Mouse (Mus musculus): ENCODE data around the gene Gjc3.
A peak's percentile ranks its signal among the peaks of the same experiment; 100 is the strongest.

Gjc3 gene

DNA sequence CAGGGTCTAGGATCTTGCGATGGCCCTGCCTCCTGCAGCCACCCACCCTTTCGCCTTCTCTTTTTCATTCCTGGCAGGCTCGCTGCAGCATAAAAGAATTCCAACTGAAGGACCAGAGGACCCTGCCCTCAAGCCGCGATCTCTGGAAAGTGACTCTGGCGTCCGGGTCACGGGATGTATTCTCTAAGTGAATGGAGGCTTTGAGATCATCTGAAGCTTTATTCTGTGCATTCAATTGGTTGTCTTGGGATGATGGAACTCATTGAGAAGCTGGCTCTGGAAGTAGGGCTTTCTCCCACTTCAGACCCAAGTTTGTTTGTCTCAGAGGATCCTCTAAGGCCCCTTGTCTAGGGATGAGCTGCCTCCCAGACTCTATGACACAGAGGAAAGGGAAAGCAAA, at the start of gene Gjc3:
TSS of gene Gjc3 (minus strand) at position 154 of the 400 bp plus-strand sequence.
- DNase-seq (ENCODE audit: low read depth, low spot score): peak; percentile 14

DNA sequence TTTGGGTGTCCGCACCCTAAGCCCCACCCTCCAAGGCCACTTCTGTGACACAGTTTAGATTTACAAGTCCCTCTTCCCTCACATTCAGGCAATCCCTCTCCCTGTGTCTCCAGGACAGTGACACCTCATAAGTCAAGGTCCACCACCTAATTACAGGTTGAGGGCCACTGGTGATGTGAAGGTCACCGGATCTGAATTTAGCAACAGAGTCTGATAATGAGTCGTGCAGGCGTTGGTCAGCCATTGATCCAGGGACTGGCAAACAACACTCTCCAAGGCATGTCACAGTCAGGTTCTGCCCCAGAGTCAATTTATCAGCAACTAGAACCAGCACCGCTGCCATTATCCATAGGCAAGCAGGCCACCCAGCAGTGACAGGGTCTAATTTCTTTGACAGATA, 49.5 kb upstream of the Gjc3 start:
- no peak for DNase-seq (ENCODE audit: low read depth, low spot score)

GRCm38 (mm10) chr5:138009437-138009836, 46.5 kb upstream of the Gjc3 start:
- no peak for DNase-seq (ENCODE audit: low read depth, low spot score)

GRCm38 (mm10) chr5:137986351-137986750, 23.5 kb upstream of the Gjc3 start:
- no peak for DNase-seq (ENCODE audit: low read depth, low spot score)

- no peak for DNase-seq (ENCODE audit: low read depth, low spot score)
These were observed 18.4 kb upstream of the Gjc3 start, which contains the start of gene Azgp1 for GRCm38 (mm10) chr5:137981300-137981699. TSS of gene Azgp1 (plus strand) at chr5:137981520.

DNA sequence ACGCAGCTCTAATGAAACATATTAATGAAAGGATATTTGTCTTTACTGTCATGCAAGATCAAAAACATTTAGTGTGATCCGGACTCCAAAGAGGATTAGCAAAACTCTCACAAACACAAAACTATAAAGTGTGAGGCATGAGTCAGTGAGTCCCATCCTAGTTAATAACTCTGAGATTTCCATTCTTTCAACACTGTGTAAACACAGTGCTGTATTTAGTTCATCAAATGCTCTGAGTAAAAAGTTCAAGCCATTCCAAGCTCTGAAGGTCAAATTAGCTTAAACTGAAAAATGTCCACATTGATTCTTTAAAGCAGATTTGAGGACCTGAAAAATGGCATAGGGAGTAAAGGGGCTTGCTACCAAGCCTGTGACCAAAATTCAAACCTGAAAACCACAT, 16.2 kb upstream of the Gjc3 start:
- DNase-seq (ENCODE audit: low read depth, low spot score): no peak

DNA sequence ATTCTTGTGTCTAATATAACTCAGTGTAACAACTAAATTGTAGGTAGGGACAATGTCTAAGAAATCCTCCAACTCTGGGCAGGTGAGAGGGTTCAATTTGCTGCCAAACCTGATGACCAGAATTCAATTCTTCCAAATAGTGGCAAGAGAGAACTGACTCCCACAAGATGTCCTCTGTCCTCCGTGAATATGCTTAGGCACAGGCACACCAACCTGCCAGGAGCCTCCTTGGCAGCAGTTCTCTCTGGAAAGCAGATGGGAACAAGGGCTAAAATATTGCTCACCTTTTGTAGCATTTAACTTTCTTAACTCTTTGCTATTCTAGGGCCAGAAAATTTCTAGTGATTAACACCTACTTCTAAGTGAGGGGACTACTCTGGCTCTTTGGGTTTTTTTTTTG, 14.4 kb upstream of the Gjc3 start:
- no peak for DNase-seq (ENCODE audit: low read depth, low spot score)

DNA sequence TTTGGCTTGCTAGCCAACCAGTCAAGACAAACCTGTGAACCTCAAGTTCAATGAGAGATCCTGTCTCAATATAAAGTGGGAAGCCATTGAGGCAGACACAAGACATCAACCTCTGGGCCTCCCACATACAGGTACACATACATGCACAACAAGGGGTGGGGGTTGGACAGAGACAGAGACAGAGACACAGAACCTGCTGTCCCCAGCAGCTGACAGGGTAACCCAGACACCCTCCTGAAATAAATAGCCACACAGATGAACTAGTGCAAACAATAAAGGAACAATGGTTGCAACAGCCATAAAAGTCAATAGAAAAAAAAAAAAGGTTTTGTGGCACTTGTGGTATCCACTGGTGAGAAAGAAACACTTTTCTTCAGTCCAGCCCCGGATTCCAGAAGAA, 12.5 kb upstream of the Gjc3 start:
- no peak for DNase-seq (ENCODE audit: low read depth, low spot score)

DNA sequence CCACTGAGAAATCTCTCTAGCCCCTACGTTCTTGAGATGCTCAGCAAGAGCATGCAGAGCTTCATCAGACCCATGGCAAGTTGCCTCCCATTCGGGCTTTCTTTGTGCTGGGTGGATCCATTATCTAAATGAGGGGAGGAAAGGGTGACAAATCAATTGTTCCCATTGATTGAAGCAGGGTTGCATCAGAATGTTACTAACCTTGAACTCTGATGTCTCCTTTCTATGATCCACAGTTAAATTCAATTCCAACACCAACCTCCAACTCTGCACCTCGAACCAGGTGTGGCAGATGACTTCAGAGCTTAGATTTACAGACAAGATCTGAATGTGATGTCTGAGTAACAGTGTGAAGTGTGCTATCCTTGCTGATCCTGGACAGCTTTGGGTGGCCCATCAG, 11.8 kb upstream of the Gjc3 start:
- DNase-seq (ENCODE audit: low read depth, low spot score): peak; percentile 16

DNA sequence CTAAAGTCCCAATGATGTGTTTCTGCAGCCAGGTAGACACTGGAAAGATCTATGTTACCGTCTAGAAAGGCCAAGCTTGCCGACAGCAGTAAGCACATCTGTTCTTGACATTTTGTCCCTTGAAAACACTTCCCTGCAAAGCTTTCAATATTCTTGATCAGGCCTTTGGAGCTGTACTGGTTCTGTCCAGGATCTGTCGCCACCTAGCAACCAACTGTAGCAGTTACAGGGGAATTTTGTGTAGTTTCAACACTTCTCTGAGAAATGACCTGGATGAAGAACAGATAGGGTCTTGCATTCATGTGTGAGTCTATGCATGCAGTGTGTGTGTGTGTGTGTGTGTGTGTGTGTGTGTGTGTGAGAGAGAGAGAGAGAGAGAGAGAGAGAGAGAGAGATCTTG, 10.8 kb upstream of the Gjc3 start:
- peak; percentile 37 for DNase-seq (ENCODE audit: low read depth, low spot score)

DNA sequence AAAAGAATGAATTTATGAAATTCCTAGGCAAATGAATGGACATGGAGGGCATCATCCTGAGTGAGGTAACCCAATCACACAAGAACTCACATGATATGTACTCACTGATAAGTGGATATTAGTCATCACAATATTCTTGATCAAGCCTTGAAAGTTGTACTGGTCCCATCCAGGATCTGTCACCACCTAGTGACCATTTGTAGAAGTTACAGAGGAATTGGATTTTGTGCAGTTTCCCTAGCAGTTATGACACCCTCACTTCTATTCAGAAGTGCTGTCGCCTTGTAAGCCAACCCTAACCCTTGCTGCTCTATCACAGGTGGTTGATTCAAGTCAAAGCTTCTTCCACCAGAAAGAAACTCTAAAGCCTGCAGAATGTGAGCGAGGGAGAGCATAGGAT, 10.3 kb upstream of the Gjc3 start:
- DNase-seq (ENCODE audit: low read depth, low spot score): peak; percentile 35

GRCm38 (mm10) chr5:137966492-137966891, 3.6 kb upstream of the Gjc3 start:
- no peak for DNase-seq (ENCODE audit: low read depth, low spot score)

DNA sequence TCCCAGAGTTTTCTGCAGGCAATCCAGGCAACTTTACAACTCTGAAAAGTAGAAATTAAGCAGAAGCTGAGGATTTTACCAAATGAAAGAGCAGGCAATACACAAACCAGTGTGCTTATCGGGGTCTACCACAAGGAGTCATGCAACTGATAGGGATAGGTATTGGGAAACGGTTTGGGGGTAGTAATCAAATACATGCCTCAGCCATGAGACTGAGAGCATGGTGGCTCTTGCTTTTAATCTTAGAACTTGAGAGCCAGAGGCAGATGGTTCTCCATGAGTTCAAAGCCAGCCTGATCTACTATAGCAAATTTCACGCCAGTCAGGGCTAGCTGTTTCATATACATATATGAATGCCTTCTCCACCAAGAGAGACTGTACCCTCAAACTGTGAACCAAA, 6.5 kb downstream of the Gjc3 start:
- DNase-seq (ENCODE audit: low read depth, low spot score): no peak

- peak; percentile 54 for DNase-seq (ENCODE audit: low read depth, low spot score)
These were observed 11.7 kb downstream of the Gjc3 start for GRCm38 (mm10) chr5:137951218-137951617.

- no peak for DNase-seq (ENCODE audit: low read depth, low spot score)
These were observed 15.6 kb downstream of the Gjc3 start for GRCm38 (mm10) chr5:137947303-137947702.

GRCm38 (mm10) chr5:137943133-137943532, 19.8 kb downstream of the Gjc3 start:
- DNase-seq (ENCODE audit: low read depth, low spot score): no peak

GRCm38 (mm10) chr5:137940948-137941347, 21.9 kb downstream of the Gjc3 start:
- no peak for DNase-seq (ENCODE audit: low read depth, low spot score)

DNA sequence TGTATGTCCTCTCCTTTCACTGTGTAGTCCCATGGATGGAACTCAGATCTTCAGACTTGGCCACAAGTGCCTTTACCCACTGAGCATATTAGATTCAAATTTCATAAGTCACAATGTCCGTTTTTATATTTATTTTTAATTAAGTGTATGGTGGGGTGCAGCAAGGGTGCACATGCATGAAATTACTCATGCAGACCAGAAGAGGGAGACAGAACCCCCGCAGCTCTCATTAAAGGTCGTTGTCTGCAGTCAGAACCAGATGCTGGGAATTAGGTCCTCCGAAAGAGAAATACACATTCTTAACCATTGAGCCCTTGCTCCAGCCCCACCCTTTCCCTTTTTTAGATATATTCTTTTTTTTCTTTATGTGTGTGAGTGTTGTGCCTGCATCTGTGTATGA, 25.7 kb downstream of the Gjc3 start:
- DNase-seq (ENCODE audit: low read depth, low spot score): peak; percentile 73

DNA sequence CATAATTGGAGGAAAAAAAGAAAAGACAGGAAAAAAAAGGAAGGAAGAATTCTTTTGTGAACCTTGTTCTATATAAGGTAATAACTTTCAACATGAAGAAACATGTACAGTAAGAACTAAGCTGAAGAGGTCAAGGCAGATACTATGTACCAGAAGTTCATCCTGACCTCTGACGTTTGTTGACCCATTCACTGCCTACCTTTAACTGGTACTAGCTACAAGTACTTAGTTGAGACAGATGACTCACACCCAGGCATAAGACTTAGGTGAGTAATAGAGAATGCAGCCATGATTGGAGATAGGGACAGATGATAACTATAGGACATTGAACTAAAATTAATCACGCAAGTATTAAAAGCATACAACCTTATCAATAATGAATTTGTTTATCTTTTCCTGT, 26.4 kb downstream of the Gjc3 start:
- no peak for DNase-seq (ENCODE audit: low read depth, low spot score)

GRCm38 (mm10) chr5:137933934-137934333, 29.0 kb downstream of the Gjc3 start:
- DNase-seq (ENCODE audit: low read depth, low spot score): peak; percentile 95

GRCm38 (mm10) chr5:137928439-137928838, 34.5 kb downstream of the Gjc3 start:
- peak; percentile 68 for DNase-seq (ENCODE audit: low read depth, low spot score)

DNA sequence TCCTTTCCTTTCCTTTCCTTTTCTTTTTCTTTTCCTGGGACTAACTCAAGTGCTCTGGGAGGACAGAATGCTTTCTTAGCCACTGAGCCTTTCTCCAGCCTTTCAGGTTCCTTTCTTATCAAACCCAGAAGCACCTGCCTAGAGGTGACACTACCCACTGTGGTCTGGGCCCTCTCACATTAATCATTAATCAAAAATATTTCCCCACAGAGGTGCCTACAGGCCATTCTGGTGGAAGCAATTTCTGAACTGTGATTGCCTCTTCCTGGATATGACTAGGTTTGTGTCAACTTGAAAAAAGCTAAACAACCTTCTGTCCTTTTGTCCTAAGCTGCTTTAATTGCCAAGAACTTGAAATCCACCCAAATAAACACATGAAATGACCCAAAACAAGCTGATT, 40.7 kb downstream of the Gjc3 start:
- no peak for DNase-seq (ENCODE audit: low read depth, low spot score)

- DNase-seq (ENCODE audit: low read depth, low spot score): peak; percentile 12
These were observed 41.4 kb downstream of the Gjc3 start, which contains the start of gene Cyp3a13 for GRCm38 (mm10) chr5:137921532-137921931. TSS of gene Cyp3a13 (minus strand) at chr5:137921619.

GRCm38 (mm10) chr5:137915550-137915949, 47.3 kb downstream of the Gjc3 start:
- no peak for DNase-seq (ENCODE audit: low read depth, low spot score)
